Mouse (Mus musculus) neural tube, embryonic 10.5 days (tissue): ENCODE measurements around the gene Dcaf4.

Experiments used
- DNase-seq: peaks from one replicate; pipeline ENCODE4 v3.0.0-alpha.2; 2017; ENCODE audit warnings: low spot score; ENCODE audit errors: extremely low spot score

Gene Dcaf4

DNA sequence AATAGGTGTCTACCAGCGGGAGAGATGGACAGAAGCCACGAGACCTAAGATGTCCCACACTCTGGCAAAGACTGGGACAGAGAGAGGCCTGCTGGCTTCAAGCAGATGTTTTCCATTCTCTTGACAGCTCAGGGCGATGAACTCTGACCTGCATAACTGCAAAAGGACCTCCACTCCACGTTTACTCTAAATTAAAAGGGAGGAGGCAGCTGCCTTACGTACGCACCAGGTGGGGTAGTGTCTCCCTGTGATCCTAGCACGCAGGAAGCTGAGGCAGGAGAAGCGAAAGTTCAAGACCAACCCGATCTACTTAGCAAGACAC lies 24.3 kb upstream of the Dcaf4 start:
- DNase-seq, result peak; percentile 22

DNA sequence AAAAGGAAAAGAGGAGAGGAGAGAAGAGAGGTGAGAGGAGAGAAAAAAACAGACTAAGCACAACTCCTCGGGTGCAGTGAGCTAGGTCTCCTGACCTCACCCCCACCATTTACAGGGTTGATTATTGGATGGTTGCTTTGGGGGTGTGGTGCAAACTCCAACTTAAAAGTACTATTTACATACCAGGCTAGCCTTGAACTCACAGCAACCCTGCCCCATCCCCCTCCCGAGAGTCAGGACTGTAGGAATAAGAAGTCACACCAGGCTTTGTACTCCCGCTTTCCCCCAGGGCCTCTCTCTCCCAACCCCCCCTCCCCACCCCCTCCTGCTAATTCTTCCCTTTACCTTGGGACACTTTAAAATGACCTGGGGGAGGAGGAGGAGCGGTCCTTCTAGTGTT lies 23.9 kb upstream of the Dcaf4 start:
- no peak for DNase-seq

DNA sequence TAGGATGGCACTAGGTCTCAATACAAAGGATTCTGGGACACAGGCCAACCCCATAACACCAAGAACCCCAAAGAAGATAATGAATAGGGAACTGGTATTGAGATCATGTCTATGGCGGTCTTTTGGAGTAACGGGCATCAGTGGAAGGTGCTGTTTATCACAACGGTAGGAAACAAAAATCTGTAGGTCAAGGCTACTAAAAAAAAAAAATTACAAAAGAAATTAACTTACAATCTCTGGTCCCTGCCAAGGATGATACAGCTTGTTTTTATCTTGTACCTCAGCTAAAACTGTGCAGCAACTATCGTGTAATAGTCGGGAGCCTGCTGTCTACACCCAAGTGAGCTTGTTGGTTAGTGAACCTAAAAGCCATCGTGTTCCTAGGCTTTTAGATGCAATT lies 23.5 kb upstream of the Dcaf4 start:
- no peak for DNase-seq

DNA sequence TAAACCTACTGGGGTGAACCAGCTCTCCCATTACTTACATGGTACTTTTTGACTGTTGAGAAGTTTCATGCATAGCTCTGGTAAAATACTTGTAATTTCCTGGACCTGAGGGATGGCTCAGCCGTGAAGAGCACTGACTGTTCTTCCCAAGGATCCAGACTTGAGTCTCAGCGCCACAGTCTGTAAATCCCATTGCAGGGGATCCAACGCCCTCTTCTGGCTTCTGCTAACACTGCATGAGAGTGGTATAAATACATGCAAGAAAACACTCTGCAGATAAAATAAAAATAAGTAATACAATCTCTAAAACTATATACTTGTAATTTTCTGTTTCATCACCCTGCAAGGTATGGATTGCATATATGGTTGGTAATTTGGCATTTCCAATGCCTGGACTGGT lies 22.3 kb upstream of the Dcaf4 start:
- no peak for DNase-seq

DNA sequence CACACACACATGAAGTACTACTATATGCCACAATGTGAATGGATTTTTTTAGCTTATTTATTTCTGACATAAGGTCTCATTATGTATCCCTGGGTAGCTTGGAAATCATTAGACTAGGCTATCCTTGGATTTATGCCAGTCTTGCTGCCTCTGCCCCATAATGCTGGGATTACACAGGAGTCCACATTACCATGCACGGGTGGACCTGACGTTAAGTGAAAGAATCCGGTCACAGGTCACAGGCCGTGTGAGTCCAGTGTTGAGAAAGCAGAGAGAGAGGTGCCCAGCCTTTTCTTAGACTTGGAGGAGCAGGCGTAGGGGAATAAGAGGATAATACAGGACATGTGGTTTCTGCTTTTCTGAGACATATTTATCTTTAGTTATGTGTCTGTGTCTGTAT lies 21.0 kb upstream of the Dcaf4 start:
- no peak for DNase-seq

DNA sequence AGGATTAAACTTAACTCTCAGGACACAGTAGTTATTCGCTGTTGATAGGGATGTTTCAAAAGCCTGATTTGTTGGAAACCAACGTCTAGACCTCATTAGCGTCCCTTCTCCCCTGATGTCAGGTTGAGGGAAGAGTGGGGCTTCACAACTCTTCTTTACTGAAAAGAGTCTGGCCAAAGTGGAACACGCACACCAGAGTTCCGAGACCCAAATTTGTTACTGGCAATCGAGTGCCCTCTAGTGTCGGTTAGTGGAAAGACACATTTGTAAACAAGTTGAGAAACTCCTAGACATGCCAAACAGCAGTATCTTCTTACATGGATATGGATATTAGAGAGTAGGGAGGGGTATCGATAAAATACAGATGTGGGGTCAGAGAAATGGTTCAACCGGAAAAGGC lies 18.1 kb upstream of the Dcaf4 start:
- peak; percentile 56 for DNase-seq

DNA sequence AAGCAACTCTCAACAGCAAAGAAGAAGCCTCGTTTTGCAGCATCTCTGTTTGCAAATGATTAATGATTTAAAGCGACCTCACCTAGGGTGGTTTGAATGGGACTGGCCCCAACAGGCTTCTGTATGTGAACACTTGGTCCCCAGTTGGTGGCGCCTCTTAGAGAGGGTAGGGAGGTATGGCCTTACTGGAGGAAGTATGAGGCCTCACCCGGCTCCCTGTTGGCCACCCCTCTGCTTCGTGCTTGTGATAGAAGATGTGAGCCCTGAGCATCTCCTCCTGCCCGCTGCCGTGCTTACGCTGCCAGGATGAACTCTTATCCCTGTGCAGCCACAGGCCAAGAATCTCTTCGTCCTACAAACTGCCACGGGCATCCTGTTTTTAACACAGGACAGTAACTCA lies 13.7 kb upstream of the Dcaf4 start:
- no peak for DNase-seq

DNA sequence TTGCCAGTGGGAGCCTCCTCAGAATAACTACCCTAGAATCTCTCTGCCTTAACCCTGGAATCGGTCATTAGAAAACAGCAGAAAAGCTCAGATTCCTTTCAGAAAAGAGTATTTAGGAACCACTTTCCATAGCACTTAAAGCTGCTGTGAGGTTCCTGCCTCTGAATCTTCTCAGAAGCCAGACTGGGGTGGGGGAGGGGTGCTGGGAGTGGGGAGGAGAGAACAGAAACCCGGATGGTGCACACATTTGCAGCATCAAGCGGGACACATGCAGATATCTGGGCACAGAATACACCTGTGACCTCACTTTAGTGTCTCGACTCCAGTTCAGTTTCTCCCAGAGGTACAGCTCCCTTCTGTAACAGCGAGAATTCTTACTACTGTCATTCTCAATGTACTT lies 9.7 kb upstream of the Dcaf4 start:
- DNase-seq, result no peak

DNA sequence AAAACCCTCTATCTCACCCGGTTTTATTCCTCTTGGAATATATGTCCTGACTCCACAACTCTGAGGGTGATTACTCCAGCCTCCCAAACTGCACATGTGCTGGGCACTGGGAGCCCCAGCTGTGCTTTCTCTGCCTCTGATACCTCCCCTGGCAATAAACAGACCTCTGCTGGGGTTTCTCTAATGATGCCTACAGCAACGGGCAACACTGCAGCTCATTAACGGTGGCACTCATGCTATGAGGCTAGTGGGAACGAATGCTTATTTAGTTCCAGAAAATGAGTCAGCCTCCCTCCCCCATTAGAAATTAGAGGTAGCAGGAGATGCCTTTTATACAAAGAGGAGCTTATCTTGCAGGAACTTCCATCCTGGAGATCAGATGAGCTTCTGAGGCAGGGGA lies 7.5 kb upstream of the Dcaf4 start:
- no peak for DNase-seq

DNA sequence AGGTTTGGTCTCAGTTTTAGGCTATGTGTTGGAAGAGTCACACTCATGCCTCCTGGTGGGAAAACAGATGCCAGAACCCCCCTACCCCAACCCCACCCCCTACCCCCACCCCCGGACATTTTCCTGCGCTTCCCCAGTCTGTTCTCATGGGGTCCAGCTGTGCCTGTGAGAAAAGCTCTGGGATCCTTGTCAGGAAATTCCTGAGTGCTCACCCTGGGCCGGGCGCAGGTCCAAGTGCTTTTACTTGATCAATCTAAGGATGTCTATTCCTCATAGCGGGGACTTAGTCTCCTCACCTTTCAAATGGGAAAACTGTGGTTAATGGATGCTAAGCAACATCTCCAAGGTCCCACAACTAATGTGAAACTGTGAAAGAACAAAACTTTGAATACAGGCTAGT lies 7.1 kb upstream of the Dcaf4 start:
- DNase-seq, result no peak

DNA sequence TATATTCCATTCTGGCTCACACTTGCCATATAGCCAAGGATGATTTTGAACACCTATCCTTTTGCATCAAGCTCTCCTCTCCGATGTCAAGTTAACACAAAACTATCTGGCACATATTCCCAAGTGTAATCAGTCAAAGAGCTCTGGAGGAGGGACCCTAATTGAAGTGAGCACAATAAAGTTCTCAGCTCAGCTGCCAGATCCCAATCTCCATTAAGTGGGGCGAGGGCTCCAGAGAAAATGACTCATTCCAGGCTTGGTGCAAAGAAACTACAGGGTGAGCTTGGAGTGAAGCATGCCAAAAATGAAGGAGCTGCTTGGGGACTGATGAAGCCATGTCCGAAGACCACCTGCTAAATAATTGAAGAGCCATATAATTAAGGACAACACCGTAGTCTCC lies 6.0 kb upstream of the Dcaf4 start:
- no peak for DNase-seq

DNA sequence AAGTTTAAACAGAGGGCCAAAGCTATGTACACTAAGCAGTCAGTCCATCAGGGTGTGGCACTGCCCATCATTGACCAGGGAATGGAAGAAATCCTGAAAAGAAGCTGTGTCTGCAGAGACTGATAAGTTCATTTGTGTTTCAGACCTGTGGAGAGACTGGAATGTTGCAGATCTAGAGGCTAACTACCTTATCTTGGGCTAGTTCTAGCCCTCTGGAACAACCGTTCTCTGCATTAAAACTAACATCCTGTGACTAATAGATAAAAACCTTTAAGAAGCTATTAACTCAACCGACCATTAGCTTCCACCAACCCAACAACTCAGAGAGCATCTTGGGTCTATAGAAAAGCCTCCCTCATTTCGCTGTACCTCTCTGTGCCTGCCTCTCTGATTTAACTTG lies 2.7 kb upstream of the Dcaf4 start:
- DNase-seq, result no peak

DNA sequence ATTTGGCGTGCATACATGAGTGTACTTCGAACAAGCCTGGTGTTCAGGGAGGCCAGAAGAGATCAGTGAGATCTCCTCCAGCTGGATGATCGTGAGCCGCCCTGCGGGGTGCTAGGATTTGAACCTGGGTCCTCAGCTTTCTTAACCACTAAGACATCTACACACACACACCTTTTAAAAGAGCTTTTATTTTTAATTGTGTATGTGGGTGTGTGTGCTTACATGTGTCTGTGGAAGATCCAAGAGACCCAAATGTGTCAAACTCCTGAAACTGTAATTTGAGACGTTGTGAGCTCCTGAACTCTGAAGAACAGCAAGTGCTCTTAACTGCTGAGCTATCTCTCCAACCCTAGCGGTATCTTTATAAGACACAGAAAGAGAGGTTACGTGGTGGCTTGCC lies 817 bp downstream of the Dcaf4 start:
- DNase-seq, result no peak

DNA sequence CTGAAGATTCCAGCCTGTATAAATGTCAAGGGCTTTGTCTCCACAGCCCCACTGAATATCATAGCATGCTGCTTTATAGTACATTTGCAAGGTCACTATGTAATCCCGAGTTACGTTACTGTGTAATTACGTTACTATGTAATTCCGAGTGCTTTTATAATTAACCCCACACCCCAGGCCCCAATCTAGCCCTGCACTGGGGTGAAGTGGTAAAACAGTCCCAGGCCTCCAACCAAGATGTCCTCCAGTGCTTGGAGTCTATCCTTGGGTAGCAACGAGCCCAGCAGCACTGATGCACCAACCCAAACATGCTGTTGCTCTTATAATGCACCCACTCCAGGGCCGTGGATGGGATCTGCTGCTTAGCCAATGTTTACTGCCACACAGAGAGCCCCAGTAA lies 2.8 kb downstream of the Dcaf4 start:
- DNase-seq, result no peak

DNA sequence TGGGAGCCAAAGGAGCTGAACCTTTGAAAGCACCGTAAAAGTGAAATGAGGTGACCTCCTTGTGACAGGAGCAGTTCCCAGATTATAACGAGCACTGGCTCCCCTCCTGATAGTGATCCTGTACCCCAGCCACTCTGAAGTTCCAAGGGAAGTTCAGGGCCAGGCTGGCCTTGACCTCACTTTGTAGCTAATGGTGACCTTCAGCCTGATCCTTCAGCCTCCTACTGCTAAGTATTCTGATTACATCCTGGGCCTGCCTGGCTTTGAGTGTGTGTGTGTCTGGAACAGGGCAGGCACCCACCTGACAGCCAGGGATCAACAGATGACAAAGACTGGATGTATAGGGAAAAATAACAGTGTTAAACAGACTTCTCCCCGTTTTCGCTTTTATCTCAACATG lies 3.6 kb downstream of the Dcaf4 start:
- DNase-seq, result no peak

DNA sequence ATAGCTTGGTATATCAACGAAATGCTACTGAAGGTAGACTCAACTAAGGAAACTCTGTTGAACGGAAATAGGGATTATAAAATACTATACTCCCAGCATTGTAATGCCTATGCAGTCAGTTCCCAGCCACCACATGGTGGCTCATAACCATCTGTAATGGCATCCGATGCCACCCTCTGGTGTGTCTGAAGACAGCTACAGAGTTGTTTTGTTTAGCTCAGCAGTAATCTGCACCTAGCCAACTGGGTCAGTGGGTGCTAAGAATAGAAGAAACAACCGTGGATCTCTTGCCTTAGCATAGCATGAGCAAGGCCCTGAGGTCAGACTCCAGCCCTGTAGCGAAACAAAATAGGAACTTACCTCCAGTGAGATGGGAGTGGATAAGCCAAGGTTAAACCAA lies 4.1 kb downstream of the Dcaf4 start:
- no peak for DNase-seq

DNA sequence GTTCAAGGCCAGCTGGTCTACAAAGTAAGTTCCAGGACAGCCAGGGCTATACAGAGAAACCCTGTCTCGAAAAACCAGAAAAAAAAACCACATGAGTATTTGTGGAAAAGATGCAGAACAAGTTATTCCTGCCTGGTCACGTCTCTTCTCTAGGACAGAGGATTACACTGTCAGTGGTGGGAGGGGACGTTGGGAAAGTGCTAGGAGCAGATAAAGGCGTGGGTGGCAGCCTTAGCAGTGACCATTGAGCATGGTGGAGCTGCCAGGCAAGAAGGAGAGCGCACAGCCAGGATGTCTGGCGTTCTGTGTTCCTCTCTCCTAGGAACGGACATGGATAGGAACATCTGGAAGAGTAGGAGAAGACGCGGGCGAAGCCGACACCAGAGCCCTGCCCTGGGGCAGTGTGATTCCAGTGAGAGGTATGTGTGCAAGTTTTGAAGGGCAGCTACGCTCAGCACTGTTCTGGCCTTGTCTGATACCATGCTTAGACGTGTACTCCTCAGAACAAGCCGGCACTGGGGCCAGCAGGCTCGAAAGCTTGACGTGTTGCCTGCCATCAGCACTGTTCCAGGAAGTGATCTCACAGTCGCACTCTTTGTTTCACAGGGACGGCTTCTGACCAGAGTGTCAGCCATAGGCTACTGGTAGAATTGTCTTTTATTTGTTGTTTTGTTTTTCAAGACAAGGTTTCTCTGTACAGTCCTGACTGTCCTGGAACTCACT lies 5.7 kb downstream of the Dcaf4 start:
- no peak for DNase-seq

DNA sequence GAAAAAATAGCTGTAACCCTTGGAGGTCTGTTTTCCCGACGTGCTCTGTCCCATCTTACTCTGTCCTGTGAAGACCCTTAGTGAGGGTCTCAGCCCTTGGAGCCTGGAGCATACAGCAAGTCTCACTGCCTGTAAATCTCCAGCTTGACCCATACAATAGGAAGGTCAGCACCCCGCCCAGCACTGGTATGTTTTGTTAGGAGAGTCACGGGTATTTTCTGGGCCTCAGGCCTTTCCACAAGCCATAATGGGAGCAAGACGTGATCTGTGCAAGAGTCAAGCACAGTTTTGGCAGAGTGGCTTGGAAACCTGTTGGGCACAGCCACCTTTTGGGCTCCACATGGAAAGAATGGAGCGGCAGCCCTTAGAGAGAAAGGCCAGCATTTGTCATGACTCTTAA lies 7.5 kb downstream of the Dcaf4 start:
- DNase-seq, result no peak

DNA sequence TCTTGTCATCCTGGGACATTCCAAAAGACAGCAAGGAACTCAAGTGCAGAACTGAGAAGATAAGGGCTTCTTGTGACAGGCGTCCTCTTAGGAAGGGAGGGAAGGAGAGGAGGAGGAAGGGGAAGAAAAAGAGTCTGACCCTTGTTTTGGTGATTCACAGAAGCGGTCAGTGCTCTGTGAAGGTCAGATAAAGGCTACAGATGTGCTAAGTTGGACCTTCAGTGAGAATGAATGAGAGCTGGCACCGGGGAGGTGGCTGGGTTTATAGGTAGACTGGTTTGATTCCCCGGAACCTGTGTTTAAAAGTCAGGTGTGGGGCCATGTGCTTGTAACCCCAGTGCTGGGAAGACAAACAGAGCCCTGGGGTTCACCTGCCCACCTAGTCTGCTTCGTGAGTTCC lies 8.4 kb downstream of the Dcaf4 start:
- no peak for DNase-seq

DNA sequence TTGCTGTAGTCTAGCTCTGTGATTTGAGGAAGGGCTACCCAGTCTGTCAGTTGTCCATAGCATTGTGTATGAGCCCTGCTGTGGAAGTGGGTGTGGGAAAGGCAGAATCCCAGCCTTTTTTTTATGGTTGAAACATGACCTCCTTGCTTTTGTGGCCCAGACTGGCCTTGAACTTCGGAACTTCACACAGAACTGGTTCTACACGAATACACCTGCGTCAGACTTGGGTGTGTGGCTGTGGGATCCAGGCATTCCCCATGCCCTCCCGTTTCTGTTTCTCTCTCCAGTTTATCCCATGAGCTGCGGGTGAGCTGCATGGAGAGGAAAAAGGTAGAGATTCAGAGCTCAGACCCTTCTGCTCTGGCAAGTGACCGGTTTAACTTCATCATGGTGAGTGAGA lies 11.7 kb downstream of the Dcaf4 start:
- DNase-seq, result no peak

DNA sequence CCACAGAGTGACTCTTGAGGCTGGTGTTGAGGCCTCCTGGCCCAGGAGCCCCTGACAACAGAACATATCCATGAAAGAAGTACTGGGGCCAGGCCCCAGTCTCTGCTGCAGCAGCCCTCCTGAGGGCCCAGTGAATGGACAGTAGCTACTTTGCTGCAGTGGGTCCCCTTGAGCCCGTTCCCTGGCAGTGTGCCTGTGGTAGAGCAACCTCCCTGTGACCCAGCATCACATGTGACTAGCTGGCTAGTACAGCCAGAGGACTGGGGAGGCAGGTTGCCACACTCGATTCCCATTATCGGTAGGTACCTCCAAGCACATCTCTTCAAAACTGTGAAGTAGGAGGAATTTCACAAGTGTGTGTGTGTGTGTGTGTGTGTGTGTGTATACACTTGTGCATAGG lies 12.7 kb downstream of the Dcaf4 start:
- no peak for DNase-seq

DNA sequence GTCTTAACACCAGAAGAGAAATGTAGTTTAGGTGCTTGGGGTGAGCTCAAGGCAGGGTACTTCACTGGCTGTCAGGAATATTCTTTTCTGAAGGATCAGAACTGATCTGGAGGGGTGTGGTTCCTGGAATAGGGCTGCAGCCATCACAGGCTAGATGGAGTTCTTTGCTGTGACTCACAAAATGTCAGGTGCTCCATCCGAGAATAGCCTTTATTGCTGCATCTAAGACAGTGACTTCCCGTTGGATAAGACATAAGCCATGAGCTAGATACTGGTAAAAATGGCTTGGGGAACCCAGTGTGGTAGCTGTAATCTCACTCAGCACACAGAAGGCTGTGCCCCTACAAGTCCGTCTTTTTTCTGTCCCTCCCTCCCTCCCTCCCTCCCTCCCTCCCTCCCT lies 13.9 kb downstream of the Dcaf4 start:
- DNase-seq, result no peak

DNA sequence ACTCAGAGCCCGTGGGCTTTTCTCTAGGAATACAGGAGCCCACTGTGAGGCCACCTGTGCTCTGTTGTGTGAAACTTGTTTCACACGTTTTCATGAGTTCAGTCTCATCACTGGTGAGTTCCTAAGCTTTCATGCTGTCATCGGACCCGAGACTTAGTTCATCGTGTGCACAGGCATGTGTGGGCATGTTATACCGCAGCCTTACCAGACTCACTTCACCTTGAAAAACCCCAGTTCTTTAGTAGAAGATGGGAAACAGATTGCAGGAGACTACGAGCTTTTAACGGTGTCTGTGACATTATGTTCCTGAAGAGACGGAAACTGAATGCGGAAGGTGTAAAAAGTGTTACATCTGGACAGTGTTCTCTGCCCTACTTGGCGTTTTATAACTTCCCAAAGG lies 15.2 kb downstream of the Dcaf4 start:
- no peak for DNase-seq

DNA sequence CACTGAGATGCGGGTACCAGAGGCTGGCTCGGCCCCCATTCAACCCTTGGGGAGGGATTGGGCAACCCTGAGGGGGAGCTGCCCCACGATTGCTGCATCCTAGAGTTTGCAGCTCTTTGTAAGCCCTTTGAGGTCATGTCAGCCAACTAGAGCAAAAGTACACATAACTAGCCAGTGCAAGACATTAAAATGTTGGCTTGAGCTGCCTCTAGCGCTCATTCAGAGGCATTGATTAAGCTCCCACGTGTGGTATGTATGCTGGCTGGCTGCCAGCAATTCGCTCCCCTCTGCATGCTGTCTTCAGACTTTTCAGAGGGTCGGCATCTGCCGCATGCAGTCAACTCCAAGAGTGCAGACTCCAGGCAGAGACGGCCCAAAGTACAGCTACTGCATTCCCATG lies 15.8 kb downstream of the Dcaf4 start:
- DNase-seq, result no peak
